Mouse (Mus musculus): ENCODE measurements at regions not wholly inside any gene's neighbourhood (a gene's known extent, or its start where the extent isn't known, plus 50 kb on each side); places are given as distances from the start of the nearest gene placed in this dataset.

GRCm38 (mm10) chr2:138820489-138820888 is 564.1 kb downstream of the Btbd3 start:
- DNase-seq (ENCODE audit: low spot score in 2 of 2) = no peak

- no peak for DNase-seq (ENCODE audit: low spot score in 2 of 2)
These were observed 568.5 kb downstream of the Btbd3 start for GRCm38 (mm10) chr2:138824873-138825272.

- no peak for DNase-seq (ENCODE audit: low spot score in 2 of 2)
These were observed 571.6 kb downstream of the Btbd3 start for GRCm38 (mm10) chr2:138827813-138828570.

GRCm38 (mm10) chr2:138838846-138839245 is 582.5 kb downstream of the Btbd3 start:
- no peak for DNase-seq (ENCODE audit: low spot score in 2 of 2)

GRCm38 (mm10) chr2:138859121-138859520 is 602.8 kb downstream of the Btbd3 start:
- no peak for DNase-seq (ENCODE audit: low spot score in 2 of 2)

GRCm38 (mm10) chr2:138896563-138896962 is 597.1 kb upstream of the Sptlc3 start:
- DNase-seq (ENCODE audit: low spot score in 2 of 2) = no peak

GRCm38 (mm10) chr2:138897101-138897500 is 596.6 kb upstream of the Sptlc3 start:
- no peak for DNase-seq (ENCODE audit: low spot score in 2 of 2)

- DNase-seq (ENCODE audit: low spot score in 2 of 2) = no peak
These were observed 556.5 kb upstream of the Sptlc3 start for GRCm38 (mm10) chr2:138937165-138937564.

GRCm38 (mm10) chr2:138939367-138939766 is 554.3 kb upstream of the Sptlc3 start:
- no peak for DNase-seq (ENCODE audit: low spot score in 2 of 2)

GRCm38 (mm10) chr2:138966110-138966790 is 527.5 kb upstream of the Sptlc3 start:
- DNase-seq (ENCODE audit: low spot score in 2 of 2) = no peak

GRCm38 (mm10) chr2:138974548-138974947 is 519.2 kb upstream of the Sptlc3 start:
- no peak for DNase-seq (ENCODE audit: low spot score in 2 of 2)

- DNase-seq (ENCODE audit: low spot score in 2 of 2) = no peak
These were observed 503.7 kb upstream of the Sptlc3 start for GRCm38 (mm10) chr2:138990031-138990430.

- no peak for DNase-seq (ENCODE audit: low spot score in 2 of 2)
These were observed 461.5 kb upstream of the Sptlc3 start for GRCm38 (mm10) chr2:139032105-139032812.

GRCm38 (mm10) chr2:139034800-139035199 is 458.9 kb upstream of the Sptlc3 start:
- no peak for DNase-seq (ENCODE audit: low spot score in 2 of 2)

- DNase-seq (ENCODE audit: low spot score in 2 of 2) = no peak
These were observed 451.9 kb upstream of the Sptlc3 start for GRCm38 (mm10) chr2:139041671-139042273.

GRCm38 (mm10) chr2:139044684-139045083 is 449.0 kb upstream of the Sptlc3 start:
- no peak for DNase-seq (ENCODE audit: low spot score in 2 of 2)

GRCm38 (mm10) chr2:139055249-139055648 is 438.5 kb upstream of the Sptlc3 start:
- no peak for DNase-seq (ENCODE audit: low spot score in 2 of 2)

GRCm38 (mm10) chr2:139069276-139069961 is 424.3 kb upstream of the Sptlc3 start:
- DNase-seq (ENCODE audit: low spot score in 2 of 2) = no peak

- no peak for DNase-seq (ENCODE audit: low spot score in 2 of 2)
These were observed 422.0 kb upstream of the Sptlc3 start for GRCm38 (mm10) chr2:139071690-139072089.

GRCm38 (mm10) chr2:139093487-139094066 is 400.1 kb upstream of the Sptlc3 start:
- DNase-seq (ENCODE audit: low spot score in 2 of 2) = no peak

GRCm38 (mm10) chr2:139111669-139112068 is 382.0 kb upstream of the Sptlc3 start:
- no peak for DNase-seq (ENCODE audit: low spot score in 2 of 2)

Measured in adrenal gland, postnatal 4 days (tissue).